Mouse (Mus musculus): ENCODE results near the gene 2410004P03Rik. TPM values are rescaled to one million over a fixed set of nuclear protein-coding genes. Genes with fewer than 3 reads are reported as not detected.

2410004P03Rik gene
- polyA plus RNA-seq, 1 experiment: not detected

DNA sequence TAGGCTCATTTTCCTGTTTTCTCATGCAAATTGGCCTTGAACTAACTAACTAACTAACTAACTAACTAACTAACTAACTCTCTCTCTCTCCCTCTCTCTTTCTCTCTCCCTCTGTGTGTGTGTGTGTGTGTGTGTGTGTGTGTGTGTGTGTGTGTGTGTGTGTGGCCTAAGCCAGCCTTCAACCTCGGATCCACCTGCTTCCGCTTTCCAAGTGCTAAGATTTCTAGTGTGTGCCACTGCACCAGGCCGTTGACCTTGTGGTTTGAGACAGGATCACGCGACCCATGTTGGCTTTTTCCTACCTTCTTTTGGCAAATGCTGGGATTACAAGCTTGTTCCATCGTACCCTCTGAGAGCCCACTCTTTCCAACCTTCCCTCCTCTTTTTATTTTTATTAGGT lies 10.9 kb downstream of the 2410004P03Rik start:
- Histone ChIP-seq H3K4me1 (ENCODE audit: control insufficient read depth, insufficient read depth, low read length) (peaks cover 7% of the 10 kb centered on the region; the same call in 1 of the 2 replicates), H3K4me3 (ENCODE audit: insufficient read depth, low read length) (no peak overlapping the region), H3K27ac (ENCODE audit: insufficient read depth, low read length) (peak overlapping the region; percentile 69; the same call in 1 of the 2 replicates)
- TF ChIP-seq POLR2A (IDR thresholded peaks at IDR 0.05; ENCODE audit: low read depth, low read length) (no peak), CTCF (IDR thresholded peaks at IDR 0.05; ENCODE audit: borderline replicate concordance, insufficient read depth, low read length) (no peak)

DNA sequence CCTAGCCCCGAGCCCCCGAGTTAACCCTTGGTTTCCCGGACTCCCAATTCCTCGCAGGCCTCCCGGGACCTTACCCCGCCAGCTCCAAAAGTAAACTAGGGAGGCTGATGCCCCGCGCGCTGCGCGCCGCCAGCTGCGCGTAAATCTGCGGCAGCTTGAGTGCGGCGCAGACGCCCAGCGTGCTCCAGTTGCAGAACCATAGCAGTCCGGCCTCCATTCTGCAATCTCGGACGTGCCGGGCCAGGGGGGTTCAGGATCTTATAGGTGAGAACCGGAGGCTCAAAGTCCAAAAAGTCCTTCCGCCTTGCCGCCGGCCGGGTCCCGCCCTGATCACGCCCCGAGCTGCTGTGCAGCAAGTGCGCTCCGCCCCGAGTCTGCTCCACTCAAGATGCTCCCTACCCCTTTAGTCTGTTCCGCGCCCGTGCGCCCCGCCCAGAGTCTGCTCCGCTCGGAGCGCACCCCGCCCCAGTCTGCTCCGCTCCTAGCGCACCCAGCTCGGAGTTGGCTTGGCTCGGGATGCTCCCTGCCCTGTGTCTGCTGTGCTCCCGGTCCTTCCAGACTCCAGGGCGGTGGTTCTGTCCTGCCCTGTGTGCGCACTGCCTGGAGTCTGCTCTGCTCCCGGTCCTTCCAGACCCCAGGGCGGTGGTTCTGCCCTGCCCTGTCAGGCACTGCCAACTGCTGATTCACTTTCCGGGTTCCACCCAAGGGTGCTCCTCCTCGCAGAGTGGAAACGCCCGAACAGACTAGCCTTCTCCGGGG lies 11.6 kb downstream of the 2410004P03Rik start, which contains the start of gene Pqlc3:
Gene Pqlc3 (minus strand): TSS at position 670 of the 759 bp plus-strand sequence.
- peak within 1 kb of the TSS; percentile 69 for H3K27ac ChIP-seq (ENCODE audit: insufficient read depth, low read length)
- peak within 1 kb of the TSS; percentile 78 for H3K4me3 ChIP-seq (ENCODE audit: insufficient read depth, low read length)
- peaks cover 7% of the 10 kb centered on the region; the same call in 1 of the 2 replicates for H3K4me1 ChIP-seq (ENCODE audit: control insufficient read depth, insufficient read depth, low read length)
- TF ChIP-seq CTCF (IDR thresholded peaks at IDR 0.05; ENCODE audit: borderline replicate concordance, insufficient read depth, low read length): no peak
- peak; percentile 81 for TF ChIP-seq POLR2A (IDR thresholded peaks at IDR 0.05; ENCODE audit: low read depth, low read length)

DNA sequence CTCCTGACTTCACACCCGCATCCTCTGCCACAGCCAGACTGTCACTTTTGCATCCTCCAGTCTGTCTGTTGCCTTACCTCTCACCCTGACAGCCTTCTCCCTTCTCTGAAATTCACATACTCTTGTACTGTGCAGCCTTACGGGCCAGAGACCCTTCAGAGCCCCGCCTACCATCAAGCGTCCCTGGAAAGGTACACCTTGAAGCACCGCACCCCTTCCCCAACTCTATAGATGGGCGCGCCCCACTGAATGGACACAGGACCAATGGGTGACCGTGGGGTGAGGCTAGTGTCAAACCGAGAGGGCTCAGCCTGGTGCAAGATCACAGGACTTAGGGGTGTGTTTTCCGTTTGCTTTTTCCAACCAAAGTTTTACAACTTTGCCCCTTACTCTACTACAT lies 12.4 kb downstream of the 2410004P03Rik start:
- TF ChIP-seq CTCF (IDR thresholded peaks at IDR 0.05; ENCODE audit: borderline replicate concordance, insufficient read depth, low read length) (no peak), POLR2A (IDR thresholded peaks at IDR 0.05; ENCODE audit: low read depth, low read length) (0 out of 2 replicates have a peak, but pooled peaks have one; percentile 45)

DNA sequence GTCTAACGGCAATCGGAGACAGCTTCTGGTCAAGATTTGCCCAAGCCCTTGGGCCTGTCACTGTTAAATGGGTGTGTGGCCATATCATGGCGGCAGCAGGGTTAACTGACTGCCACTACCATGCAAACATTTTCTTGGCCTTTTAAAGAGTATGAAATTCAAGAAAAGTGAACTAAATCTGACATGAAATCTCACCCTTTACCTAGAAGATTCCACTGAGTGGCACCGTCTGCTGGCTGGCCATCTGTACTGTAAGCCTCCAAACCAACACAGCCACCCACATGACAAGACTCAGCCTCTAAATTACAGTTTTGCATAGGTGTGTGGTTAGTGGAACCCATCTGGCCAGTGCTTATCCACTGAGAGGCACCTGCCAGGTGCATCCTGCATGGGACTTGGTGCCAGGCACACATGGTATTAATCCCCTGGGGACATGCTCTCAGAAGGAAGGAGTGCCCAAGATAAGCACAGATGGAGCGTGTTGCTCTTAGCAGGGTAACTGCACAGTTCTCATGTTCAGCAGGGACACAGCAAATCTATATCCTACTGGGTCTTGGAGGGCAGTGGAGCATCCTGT lies 14.6 kb downstream of the 2410004P03Rik start:
- H3K27ac ChIP-seq (ENCODE audit: insufficient read depth, low read length): no peak overlapping the region
- no peak for TF ChIP-seq CTCF (IDR thresholded peaks at IDR 0.05; ENCODE audit: borderline replicate concordance, insufficient read depth, low read length)
- TF ChIP-seq POLR2A (IDR thresholded peaks at IDR 0.05; ENCODE audit: low read depth, low read length): 0 out of 2 replicates have a peak, but pooled peaks have one; percentile 15
- peaks cover 6% of the 10 kb centered on the region; the same call in 1 of the 2 replicates for H3K4me1 ChIP-seq (ENCODE audit: control insufficient read depth, insufficient read depth, low read length)
- no peak overlapping the region for H3K4me3 ChIP-seq (ENCODE audit: insufficient read depth, low read length)

More for the DNA sequence above, 12.4 kb downstream of the 2410004P03Rik start:
- Histone ChIP-seq H3K4me1 (ENCODE audit: control insufficient read depth, insufficient read depth, low read length) (peaks cover 7% of the 10 kb centered on the region; the same call in 1 of the 2 replicates), H3K27ac (ENCODE audit: insufficient read depth, low read length) (peak overlapping the region; percentile 69), H3K4me3 (ENCODE audit: insufficient read depth, low read length) (peak overlapping the region; percentile 78)

DNA sequence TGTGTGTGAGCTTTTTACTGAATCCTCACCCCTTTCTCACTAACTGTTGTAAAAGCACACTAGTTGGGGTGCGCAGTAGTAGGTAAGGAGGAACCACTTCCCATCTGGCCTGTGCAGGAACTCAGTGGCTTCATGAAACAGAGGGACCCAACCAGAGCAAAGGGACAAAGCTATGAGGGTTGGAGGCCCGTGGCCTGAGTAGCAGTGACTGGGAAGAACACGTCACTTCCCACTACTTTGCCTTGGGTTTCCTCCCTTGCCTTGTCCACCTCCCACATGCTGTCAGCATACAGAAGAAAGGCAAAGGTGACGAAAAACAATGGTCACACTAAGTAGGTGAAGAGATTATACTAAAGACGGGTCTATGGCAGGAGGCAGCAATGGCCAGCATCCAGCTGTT lies 15.2 kb downstream of the 2410004P03Rik start:
- TF ChIP-seq POLR2A (IDR thresholded peaks at IDR 0.05; ENCODE audit: low read depth, low read length): no peak
- Histone ChIP-seq H3K4me3 (ENCODE audit: insufficient read depth, low read length) (no peak overlapping the region), H3K27ac (ENCODE audit: insufficient read depth, low read length) (no peak overlapping the region), H3K4me1 (ENCODE audit: control insufficient read depth, insufficient read depth, low read length) (peaks cover 3% of the 10 kb centered on the region; the same call in 1 of the 2 replicates)

DNA sequence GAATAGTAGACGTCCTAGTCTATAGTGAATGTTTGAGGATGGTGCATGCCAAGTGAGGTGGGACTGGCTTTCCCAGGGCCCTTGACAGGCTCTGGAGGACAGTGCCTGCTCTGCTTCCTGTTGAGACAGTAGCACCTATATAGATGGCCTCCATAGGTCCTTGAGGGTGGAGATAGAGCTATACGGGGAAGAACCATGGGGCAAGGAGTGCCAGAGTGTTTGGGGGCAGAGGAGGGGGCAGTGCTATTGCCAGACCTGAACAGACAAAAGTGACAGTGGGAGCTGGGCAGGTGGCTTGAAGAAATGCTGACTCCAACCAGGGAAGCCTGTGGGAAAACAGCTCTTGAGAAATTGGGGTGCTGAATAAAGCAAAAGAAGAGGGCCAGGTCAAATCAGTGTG lies 17.2 kb downstream of the 2410004P03Rik start:
- H3K27ac ChIP-seq (ENCODE audit: insufficient read depth, low read length): no peak overlapping the region
- H3K4me1 ChIP-seq (ENCODE audit: control insufficient read depth, insufficient read depth, low read length): no peaks in the 10 kb centered on the region
- H3K4me3 ChIP-seq (ENCODE audit: insufficient read depth, low read length): no peak overlapping the region
- no peak for TF ChIP-seq POLR2A (IDR thresholded peaks at IDR 0.05; ENCODE audit: low read depth, low read length)
- TF ChIP-seq CTCF (IDR thresholded peaks at IDR 0.05; ENCODE audit: borderline replicate concordance, insufficient read depth, low read length): no peak

DNA sequence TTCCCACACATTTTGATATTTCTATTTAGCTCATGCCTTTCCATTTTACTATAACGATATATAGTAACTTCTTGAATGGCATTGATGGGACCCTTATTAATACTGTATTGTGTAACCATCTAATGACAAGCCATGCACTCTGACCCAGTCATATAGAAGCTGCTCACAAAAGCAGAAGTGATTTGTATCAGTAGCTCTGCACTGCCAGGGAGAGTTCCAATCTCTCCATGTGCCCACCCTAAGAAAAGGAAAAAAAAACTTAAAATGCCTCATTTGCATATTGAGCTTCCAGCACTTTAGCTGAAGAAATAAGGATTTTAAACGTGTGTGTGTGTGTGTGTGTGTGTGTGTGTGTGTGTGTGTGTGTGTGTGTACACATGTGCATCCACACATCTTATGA lies 19.2 kb downstream of the 2410004P03Rik start:
- no peak for TF ChIP-seq POLR2A (IDR thresholded peaks at IDR 0.05; ENCODE audit: low read depth, low read length)
- TF ChIP-seq CTCF (IDR thresholded peaks at IDR 0.05; ENCODE audit: borderline replicate concordance, insufficient read depth, low read length): no peak
- Histone ChIP-seq H3K4me1 (ENCODE audit: control insufficient read depth, insufficient read depth, low read length) (no peaks in the 10 kb centered on the region), H3K27ac (ENCODE audit: insufficient read depth, low read length) (no peak overlapping the region), H3K4me3 (ENCODE audit: insufficient read depth, low read length) (no peak overlapping the region)

DNA sequence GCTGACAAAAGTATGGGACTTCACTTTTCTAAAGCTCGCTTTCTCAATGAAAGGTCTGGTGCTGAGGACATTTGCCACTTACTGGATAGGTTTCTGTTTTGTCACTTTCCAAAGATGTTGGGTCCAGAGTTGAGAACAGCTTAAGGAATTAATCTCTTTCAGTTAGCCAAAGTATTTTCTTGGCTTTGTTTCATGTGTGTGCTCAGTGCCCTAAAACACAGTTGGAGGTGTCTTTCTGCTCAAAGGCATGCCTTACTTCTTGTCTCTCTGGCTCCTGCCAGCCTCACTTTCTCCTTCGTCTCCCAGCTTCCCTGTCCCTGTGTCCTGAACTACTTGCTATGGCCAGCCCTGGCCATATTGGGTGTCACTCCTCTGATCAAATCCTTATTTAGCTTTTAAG lies 20.2 kb downstream of the 2410004P03Rik start:
- Histone ChIP-seq H3K4me3 (ENCODE audit: insufficient read depth, low read length) (no peak overlapping the region), H3K27ac (ENCODE audit: insufficient read depth, low read length) (no peak overlapping the region), H3K4me1 (ENCODE audit: control insufficient read depth, insufficient read depth, low read length) (no peaks in the 10 kb centered on the region)
- TF ChIP-seq POLR2A (IDR thresholded peaks at IDR 0.05; ENCODE audit: low read depth, low read length) (no peak), CTCF (IDR thresholded peaks at IDR 0.05; ENCODE audit: borderline replicate concordance, insufficient read depth, low read length) (no peak)

DNA sequence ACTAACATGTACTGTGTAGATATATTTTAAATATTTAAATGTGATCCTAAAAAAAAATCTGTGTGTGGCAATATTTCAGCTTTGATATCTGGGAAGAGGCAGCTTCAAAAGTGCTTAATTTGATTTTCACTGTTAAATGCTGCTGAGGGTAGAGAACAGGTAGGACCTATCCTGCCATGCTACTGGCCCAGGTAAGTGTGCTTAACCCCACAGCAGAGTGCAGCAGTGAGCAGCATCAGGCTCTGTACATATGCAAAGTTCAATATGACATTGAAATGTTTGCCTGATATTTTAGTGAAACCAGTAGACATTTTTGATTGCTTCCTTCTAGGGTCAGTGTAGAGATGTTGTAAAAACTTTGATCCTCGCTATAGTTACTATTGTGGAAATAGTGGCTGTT lies 25.7 kb downstream of the 2410004P03Rik start:
- Histone ChIP-seq H3K4me1 (ENCODE audit: control insufficient read depth, insufficient read depth, low read length) (no peaks in the 10 kb centered on the region), H3K27ac (ENCODE audit: insufficient read depth, low read length) (no peak overlapping the region), H3K4me3 (ENCODE audit: insufficient read depth, low read length) (no peak overlapping the region)
- TF ChIP-seq POLR2A (IDR thresholded peaks at IDR 0.05; ENCODE audit: low read depth, low read length) (no peak), CTCF (IDR thresholded peaks at IDR 0.05; ENCODE audit: borderline replicate concordance, insufficient read depth, low read length) (no peak)

DNA sequence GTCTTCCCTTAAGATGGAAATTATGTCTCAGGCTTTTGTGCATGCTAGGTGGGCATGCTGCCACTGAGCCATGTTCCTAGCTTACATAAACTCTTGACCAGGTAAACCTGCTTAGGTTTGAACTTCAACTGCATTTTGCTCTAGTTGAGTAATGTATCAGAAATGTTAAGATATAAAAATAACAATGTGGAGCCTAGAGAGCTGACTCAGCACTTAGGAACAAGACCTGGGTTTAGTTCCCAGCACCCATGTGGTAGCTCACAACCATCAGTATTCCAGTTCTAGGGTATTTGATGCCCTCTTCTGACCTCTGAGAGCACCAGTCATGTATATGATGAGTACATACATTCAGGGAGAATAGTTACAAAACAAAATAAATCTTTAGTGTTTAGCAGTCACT lies 34.4 kb downstream of the 2410004P03Rik start:
- Histone ChIP-seq H3K27ac (ENCODE audit: insufficient read depth, low read length) (no peak overlapping the region), H3K4me1 (ENCODE audit: control insufficient read depth, insufficient read depth, low read length) (no peaks in the 10 kb centered on the region), H3K4me3 (ENCODE audit: insufficient read depth, low read length) (no peak overlapping the region)
- TF ChIP-seq CTCF (IDR thresholded peaks at IDR 0.05; ENCODE audit: borderline replicate concordance, insufficient read depth, low read length) (no peak), POLR2A (IDR thresholded peaks at IDR 0.05; ENCODE audit: low read depth, low read length) (no peak)
